Mouse (Mus musculus) G1E (cell line): Measurements from ENCODE around the gene Usp30. TPM values are rescaled to one million over a fixed set of nuclear protein-coding genes. Genes with fewer than 3 reads are reported as not detected.

Experiments
- ATAC-seq: 2 replicates; pipeline ENCODE4 v1.8.0; 2016; ENCODE audit warnings: mild to moderate bottlenecking; ENCODE audit not compliant: insufficient number of reproducible peaks, poor library complexity, low FRiP score, severe bottlenecking; ENCODE audit errors: extremely low read depth
- DNase-seq: peaks from one replicate; pipeline ENCODE4 v3.0.0; 2012; ENCODE audit warnings: low spot score
- H3K27me3 ChIP-seq: 2 replicates; pipeline ENCODE4 v1.6.1; 2012; ENCODE audit warnings: mild to moderate bottlenecking, low read length, inconsistent platforms; ENCODE audit not compliant: insufficient read depth
- H3K36me3 ChIP-seq: replicated peaks from 2 replicates; pipeline ENCODE3; 2012; ENCODE audit warnings: mild to moderate bottlenecking, inconsistent platforms
- H3K4me1 ChIP-seq: 2 replicates; pipeline ENCODE4 v1.6.1; 2012; ENCODE audit warnings: low read depth, low read length, inconsistent platforms, mixed read lengths; ENCODE audit not compliant: insufficient read depth
- H3K4me3 ChIP-seq: 2 replicates; pipeline ENCODE4 v1.5.1; 2012; ENCODE audit warnings: low read depth, mild to moderate bottlenecking, inconsistent platforms, low read length, moderate library complexity, mixed read lengths
- H3K9me3 ChIP-seq: replicated peaks from 2 replicates; pipeline ENCODE4 v1.6.1; 2012; ENCODE audit warnings: inconsistent platforms
- CTCF ChIP-seq: IDR thresholded peaks from 2 replicates; pipeline ENCODE4 v1.5.1; 2012; ENCODE audit warnings: low read depth, low read length, inconsistent platforms, mixed read lengths
- GATA1 ChIP-seq: IDR thresholded peaks from 2 replicates; pipeline ENCODE4 v1.6.1; 2012; ENCODE audit warnings: borderline replicate concordance, low read length, inconsistent platforms, mixed read lengths
- GATA2 ChIP-seq: IDR thresholded peaks from 2 replicates; pipeline ENCODE4 v1.6.1; 2012; ENCODE audit warnings: low read depth, low read length, inconsistent platforms, borderline replicate concordance
- POLR2AphosphoS5 ChIP-seq: IDR thresholded peaks from 2 replicates; pipeline ENCODE4 v1.6.1; 2012; ENCODE audit warnings: low read depth, low read length, inconsistent platforms; ENCODE audit not compliant: insufficient replicate concordance
- TAL1 ChIP-seq: conservative IDR thresholded peaks from 2 replicates; pipeline ENCODE4 v1.6.1; 2012; ENCODE audit warnings: low read depth, low read length, inconsistent platforms, mixed read lengths
- polyA plus RNA-seq: library from polyadenylated mRNA; stranded (reverse); fragments of >175 nt; gene quantifications from 2 replicates; pipeline ENCODE4 v1.2.3, GENCODE M21; 2012
- total RNA-seq, 2 experiments: library from RNA; stranded (forward) in 1 of 2; stranded (reverse) in 1 of 2; fragments of 200-1000 nt in 1 of 2; fragments of >200 nt in 1 of 2; fragmentation: Nextera tagmentation in 1 of 2; gene quantifications; 2 replicates each; pipeline ENCODE4 v1.2.3; 2014 to 2017

Gene Usp30
- total and polyA plus RNA-seq, 3 experiments: 7.6 to 11.8 (median 9.9) TPM

DNA sequence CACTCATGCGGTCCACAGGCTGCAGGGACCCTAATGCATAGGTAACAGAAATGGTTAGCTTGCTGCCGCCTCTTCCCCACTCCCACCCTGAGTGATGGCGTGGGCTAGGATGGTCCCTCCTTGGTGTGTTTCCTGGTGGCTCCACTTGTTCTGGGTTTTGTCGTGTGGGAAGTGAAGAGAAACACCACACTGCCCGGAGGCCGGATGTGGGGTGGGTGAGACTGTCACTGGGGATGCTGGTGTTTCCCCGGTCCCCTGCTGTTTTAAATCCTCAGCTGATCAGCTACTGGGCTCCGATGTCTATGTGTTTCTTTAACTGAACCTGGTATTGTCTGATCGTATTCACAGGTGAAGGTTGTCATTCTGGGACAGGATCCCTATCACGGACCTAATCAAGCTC, 70.3 kb downstream of the Usp30 start:
- Histone ChIP-seq H3K27me3 (no peaks in the 10 kb centered on the region), H3K4me1 (peaks cover 59% of the 10 kb centered on the region), H3K9me3 (no peaks in the 10 kb centered on the region), H3K36me3 (peaks cover 83% of the 10 kb centered on the region), H3K4me3 (no peak overlapping the region)
- ATAC-seq: no peak
- TF ChIP-seq POLR2AphosphoS5: no peak
- TF ChIP-seq GATA2: no peak
- no peak for TF ChIP-seq TAL1
- no peak for TF ChIP-seq CTCF
- no peak for TF ChIP-seq GATA1
- DNase-seq: no peak

- TF ChIP-seq GATA2 (no peak), CTCF (no peak), GATA1 (no peak), TAL1 (no peak), POLR2AphosphoS5 (no peak)
- Histone ChIP-seq H3K4me3 (no peak overlapping the region), H3K4me1 (peaks cover 38% of the 10 kb centered on the region), H3K9me3 (no peaks in the 10 kb centered on the region), H3K36me3 (peaks cover 79% of the 10 kb centered on the region), H3K27me3 (no peaks in the 10 kb centered on the region)
- ATAC-seq (no peak), DNase-seq (no peak)
These were observed 72.4 kb downstream of the Usp30 start for GRCm38 (mm10) chr5:114137481-114138276.

DNA sequence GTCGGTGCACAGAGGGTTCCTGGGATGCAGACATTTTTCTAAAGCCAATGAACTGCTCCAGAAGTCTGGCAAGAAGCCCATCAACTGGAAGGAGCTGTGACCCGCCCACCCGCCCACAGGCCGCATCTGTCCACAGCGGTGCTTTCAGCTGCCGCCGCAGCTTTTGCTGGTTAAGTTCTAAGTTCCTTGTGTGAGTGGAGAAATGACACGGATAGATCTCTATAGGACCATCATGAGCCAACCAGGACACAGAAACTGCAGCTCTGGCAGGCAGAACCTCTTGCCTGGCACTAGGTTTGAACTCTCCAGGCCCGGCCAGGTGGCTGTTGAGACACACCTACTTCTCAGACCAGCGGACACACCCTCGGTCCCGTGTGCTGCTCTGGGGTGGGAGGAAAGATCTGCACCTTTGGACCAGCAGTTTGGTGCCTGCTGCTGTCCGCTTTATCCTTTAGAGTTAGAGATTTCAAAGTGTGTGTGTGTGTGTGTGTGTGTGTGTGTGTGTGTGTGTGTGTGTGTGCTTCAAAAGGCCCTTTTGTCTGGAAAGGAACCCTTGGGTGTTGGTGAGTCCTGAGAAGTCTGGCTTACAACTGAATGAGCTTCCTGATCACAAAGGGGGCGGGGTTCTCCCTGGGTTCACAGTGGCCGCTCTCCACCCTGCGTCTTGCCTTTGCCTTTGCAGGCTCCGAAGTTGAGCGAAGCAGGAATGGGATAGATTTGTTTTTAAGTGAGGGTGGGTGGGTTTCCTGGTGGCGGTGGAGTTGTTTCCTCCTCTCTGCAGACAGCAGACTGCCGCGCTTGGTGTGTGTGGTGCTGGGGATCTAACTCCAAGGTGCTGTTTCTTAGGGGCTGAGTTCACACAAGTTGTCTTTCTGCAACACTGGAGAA, 73.3 kb downstream of the Usp30 start:
- no peak overlapping the region for H3K4me3 ChIP-seq
- no peaks in the 10 kb centered on the region for H3K9me3 ChIP-seq
- no peaks in the 10 kb centered on the region for H3K27me3 ChIP-seq
- H3K4me1 ChIP-seq: peaks cover 30% of the 10 kb centered on the region
- TF ChIP-seq CTCF: no peak
- TF ChIP-seq GATA2: no peak
- no peak for TF ChIP-seq TAL1
- no peak for TF ChIP-seq POLR2AphosphoS5
- peaks cover 72% of the 10 kb centered on the region for H3K36me3 ChIP-seq
- ATAC-seq: no peak
- DNase-seq: no peak

DNA sequence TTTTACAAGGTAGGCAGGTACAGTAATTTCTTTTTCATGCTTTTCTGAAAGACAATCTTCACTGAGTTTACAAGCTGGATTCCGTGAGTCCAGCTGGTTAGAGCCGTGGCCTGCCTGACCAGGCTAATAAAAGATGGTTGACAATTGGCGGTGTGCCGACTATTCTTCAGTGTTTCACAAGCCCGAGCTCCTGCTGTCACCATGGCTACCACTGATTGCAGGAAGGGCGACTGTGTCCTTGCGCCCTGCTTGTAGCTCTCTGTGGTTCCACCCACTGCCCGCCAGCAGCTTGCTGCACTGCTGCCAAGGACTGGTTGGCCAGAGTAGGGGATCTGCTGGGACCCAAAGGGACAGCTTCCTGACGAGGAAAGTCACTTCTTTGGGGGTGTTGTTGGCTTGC, 73.9 kb downstream of the Usp30 start:
- no peaks in the 10 kb centered on the region for H3K27me3 ChIP-seq
- H3K9me3 ChIP-seq: no peaks in the 10 kb centered on the region
- H3K36me3 ChIP-seq: peaks cover 66% of the 10 kb centered on the region
- ATAC-seq (no peak), DNase-seq (no peak)
- peaks cover 24% of the 10 kb centered on the region for H3K4me1 ChIP-seq
- no peak for TF ChIP-seq CTCF
- TF ChIP-seq GATA1: no peak
- TF ChIP-seq TAL1: no peak
- TF ChIP-seq GATA2: no peak
- no peak for TF ChIP-seq POLR2AphosphoS5
- H3K4me3 ChIP-seq: no peak overlapping the region

GRCm38 (mm10) chr5:114146028-114146888, 81.0 kb downstream of the Usp30 start, which contains the start of gene Acacb:
Gene Acacb, plus strand, starts transcription at chr5:114146535.
- no peak for DNase-seq
- H3K4me3 ChIP-seq: no peak within 1 kb of the TSS
- no peaks in the 10 kb centered on the region for H3K4me1 ChIP-seq
- ATAC-seq: no peak
- H3K9me3 ChIP-seq: no peaks in the 10 kb centered on the region
- TF ChIP-seq GATA2: no peak
- no peak for TF ChIP-seq GATA1
- no peak for TF ChIP-seq POLR2AphosphoS5
- TF ChIP-seq TAL1: no peak
- H3K36me3 ChIP-seq: no peaks in the 10 kb centered on the region
- peaks cover 24% of the 10 kb centered on the region for H3K27me3 ChIP-seq
